Mouse (Mus musculus): ENCODE data around the gene Dennd1b. TPM values are rescaled to one million over a fixed set of nuclear protein-coding genes. Genes with fewer than 3 reads are reported as not detected.

Gene Dennd1b
- polyA plus RNA-seq, 1 experiment from 2014 or later: 5.1 TPM

DNA sequence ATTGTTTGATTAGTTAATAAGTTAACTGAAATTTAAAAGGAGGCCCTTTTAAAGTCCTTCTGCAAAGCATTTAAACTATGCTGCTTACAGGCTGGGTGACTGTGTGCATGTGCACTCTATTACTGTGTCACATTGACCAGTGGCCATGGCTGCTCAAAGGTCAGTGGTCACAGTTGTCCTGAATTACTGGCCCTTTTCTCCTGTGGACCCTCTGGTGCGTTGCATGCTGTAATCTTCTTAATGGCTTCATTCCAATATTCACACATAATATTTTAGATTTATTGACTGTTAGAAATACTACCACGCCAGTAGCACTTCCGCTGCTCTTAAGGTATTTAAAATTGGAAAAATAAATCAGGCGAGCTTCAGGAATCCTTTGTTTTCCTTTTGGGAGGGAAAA, 129.5 kb downstream of the Dennd1b start:
- no peak overlapping the region for H3K4me2 ChIP-seq
- 72% methylated on average over 4 of the region's 4 CpGs for WGBS (ENCODE audit: insufficient replicate concordance)
- H3K36me3 ChIP-seq: no peaks in the 10 kb centered on the region
- H3K4me3 ChIP-seq: no peak overlapping the region
- H3K27ac ChIP-seq: no peak overlapping the region
- no peak overlapping the region for H3K9ac ChIP-seq
- no peak for ATAC-seq
- H3K4me1 ChIP-seq: no peaks in the 10 kb centered on the region
- H3K27me3 ChIP-seq (replicated peaks): no peaks in the 10 kb centered on the region
- no peaks in the 10 kb centered on the region for H3K9me3 ChIP-seq (replicated peaks)

GRCm38 (mm10) chr1:139096369-139096768, 133.1 kb downstream of the Dennd1b start:
- Histone ChIP-seq H3K9me3 (replicated peaks) (no peaks in the 10 kb centered on the region), H3K36me3 (no peaks in the 10 kb centered on the region)

GRCm38 (mm10) chr1:139098088-139098487, 134.9 kb downstream of the Dennd1b start:
- no peak overlapping the region for H3K4me2 ChIP-seq
- H3K36me3 ChIP-seq: peaks cover 13% of the 10 kb centered on the region; the same call in 1 of the 2 replicates
- no peak overlapping the region for H3K9ac ChIP-seq
- H3K4me3 ChIP-seq: no peak overlapping the region
- 65% methylated on average over 4 of the region's 4 CpGs for WGBS (ENCODE audit: insufficient replicate concordance)
- ATAC-seq: no peak
- H3K27ac ChIP-seq: no peak overlapping the region
- no peaks in the 10 kb centered on the region for H3K4me1 ChIP-seq
- H3K9me3 ChIP-seq (replicated peaks): no peaks in the 10 kb centered on the region
- no peaks in the 10 kb centered on the region for H3K27me3 ChIP-seq (replicated peaks)

More at GRCm38 (mm10) chr1:139096369-139096768, 133.1 kb downstream of the Dennd1b start:
- no peaks in the 10 kb centered on the region for H3K27me3 ChIP-seq (replicated peaks)
- no peak overlapping the region for H3K27ac ChIP-seq
- 83% methylated on average over 6 of the region's 6 CpGs for WGBS (ENCODE audit: insufficient replicate concordance)
- no peaks in the 10 kb centered on the region for H3K4me1 ChIP-seq
- no peak overlapping the region for H3K9ac ChIP-seq
- ATAC-seq: no peak
- H3K4me3 ChIP-seq: no peak overlapping the region
- H3K4me2 ChIP-seq: no peak overlapping the region

GRCm38 (mm10) chr1:139101725-139102124, 138.5 kb downstream of the Dennd1b start:
- Histone ChIP-seq H3K27me3 (replicated peaks) (no peaks in the 10 kb centered on the region), H3K36me3 (peaks cover 27% of the 10 kb centered on the region; the same call in 1 of the 2 replicates), H3K4me2 (no peak overlapping the region), H3K4me3 (no peak overlapping the region), H3K4me1 (no peaks in the 10 kb centered on the region), H3K9me3 (replicated peaks) (no peaks in the 10 kb centered on the region), H3K27ac (no peak overlapping the region), H3K9ac (no peak overlapping the region)
- no peak for ATAC-seq
- 76% methylated on average over 9 of the region's 9 CpGs for WGBS (ENCODE audit: insufficient replicate concordance)

GRCm38 (mm10) chr1:139108251-139108650, 145.0 kb downstream of the Dennd1b start:
- no peak for ATAC-seq
- no peaks in the 10 kb centered on the region for H3K4me1 ChIP-seq
- no peaks in the 10 kb centered on the region for H3K9me3 ChIP-seq (replicated peaks)
- H3K4me3 ChIP-seq: no peak overlapping the region
- peaks cover 14% of the 10 kb centered on the region; the same call in 1 of the 2 replicates for H3K36me3 ChIP-seq
- H3K27me3 ChIP-seq (replicated peaks): no peaks in the 10 kb centered on the region
- H3K9ac ChIP-seq: no peak overlapping the region
- H3K27ac ChIP-seq: no peak overlapping the region
- WGBS (ENCODE audit: insufficient replicate concordance): 74% methylated on average over 2 of the region's 2 CpGs
- H3K4me2 ChIP-seq: no peak overlapping the region

DNA sequence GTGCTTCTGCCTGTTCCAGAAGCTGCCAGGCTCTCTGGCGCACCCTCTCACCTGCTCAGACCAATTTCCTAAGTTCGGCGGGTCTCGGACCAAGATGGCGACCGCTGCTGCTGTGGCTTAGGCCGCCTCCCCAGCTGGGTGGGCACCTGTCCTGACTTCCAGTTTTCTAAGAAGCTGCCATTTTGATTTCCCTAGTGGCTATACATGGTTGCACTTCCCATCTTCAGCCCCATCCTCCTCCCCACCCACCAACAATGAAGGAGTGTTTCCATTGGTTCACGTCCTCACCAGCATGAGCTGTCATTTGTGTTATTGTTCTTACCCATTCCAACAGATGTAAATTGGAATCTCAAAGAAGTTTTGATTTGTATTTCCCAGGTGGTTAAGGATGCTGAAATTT, 159.4 kb downstream of the Dennd1b start:
- Histone ChIP-seq H3K4me1 (no peaks in the 10 kb centered on the region), H3K27ac (no peak overlapping the region), H3K9ac (no peak overlapping the region), H3K4me3 (no peak overlapping the region), H3K27me3 (replicated peaks) (no peaks in the 10 kb centered on the region), H3K4me2 (no peak overlapping the region), H3K9me3 (replicated peaks) (no peaks in the 10 kb centered on the region), H3K36me3 (0 out of 2 replicates have a peak, but pooled peaks cover 3% of the 10 kb centered on the region)
- WGBS (ENCODE audit: insufficient replicate concordance): 93% methylated on average over 8 of the region's 8 CpGs
- ATAC-seq: no peak

DNA sequence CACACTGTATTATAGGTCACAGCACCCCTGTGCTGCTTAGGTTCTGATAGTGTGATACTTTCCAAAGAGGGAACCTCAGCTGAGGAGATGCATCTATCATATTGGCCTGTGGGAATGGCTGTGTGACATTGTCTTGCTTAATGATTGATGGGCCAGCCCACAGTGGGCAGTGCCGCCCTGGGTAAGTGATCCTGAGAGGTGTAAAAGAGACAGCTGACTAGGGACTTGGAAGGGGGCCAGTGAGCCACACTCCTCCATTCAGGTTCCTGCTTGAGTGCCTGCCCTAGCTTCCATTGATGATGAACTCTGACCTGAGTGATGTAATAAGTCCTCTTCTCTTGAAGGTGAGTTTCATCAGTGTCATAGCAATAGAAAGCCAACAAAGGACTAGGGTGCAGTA, 176.4 kb downstream of the Dennd1b start:
- Histone ChIP-seq H3K27me3 (replicated peaks) (no peaks in the 10 kb centered on the region), H3K9ac (no peak overlapping the region), H3K4me3 (no peak overlapping the region), H3K4me1 (no peaks in the 10 kb centered on the region), H3K4me2 (no peak overlapping the region), H3K9me3 (replicated peaks) (no peaks in the 10 kb centered on the region), H3K36me3 (peaks cover 9% of the 10 kb centered on the region), H3K27ac (no peak overlapping the region)
- WGBS (ENCODE audit: insufficient replicate concordance): 64% methylated on average over 1 of the region's 1 CpGs
- ATAC-seq: no peak

- 76% methylated on average over 1 of the region's 2 CpGs for WGBS (ENCODE audit: insufficient replicate concordance)
- H3K9ac ChIP-seq: no peak overlapping the region
- no peaks in the 10 kb centered on the region for H3K27me3 ChIP-seq (replicated peaks)
- H3K36me3 ChIP-seq: peaks cover 29% of the 10 kb centered on the region
- no peaks in the 10 kb centered on the region for H3K9me3 ChIP-seq (replicated peaks)
- no peaks in the 10 kb centered on the region for H3K4me1 ChIP-seq
- H3K4me3 ChIP-seq: no peak overlapping the region
- no peak overlapping the region for H3K27ac ChIP-seq
- no peak overlapping the region for H3K4me2 ChIP-seq
- ATAC-seq: no peak
These were observed 182.3 kb downstream of the Dennd1b start for GRCm38 (mm10) chr1:139145516-139145915.

- 62% methylated on average over 3 of the region's 3 CpGs for WGBS (ENCODE audit: insufficient replicate concordance)
These were observed 183.1 kb downstream of the Dennd1b start for GRCm38 (mm10) chr1:139146306-139146705.

GRCm38 (mm10) chr1:139153006-139153405, 189.8 kb downstream of the Dennd1b start:
- no peak overlapping the region for H3K4me3 ChIP-seq
- H3K36me3 ChIP-seq: peaks cover 1% of the 10 kb centered on the region
- WGBS (ENCODE audit: insufficient replicate concordance): 78% methylated on average over 2 of the region's 2 CpGs
- no peak for ATAC-seq
- no peaks in the 10 kb centered on the region for H3K4me1 ChIP-seq
- no peaks in the 10 kb centered on the region for H3K27me3 ChIP-seq (replicated peaks)
- H3K9ac ChIP-seq: no peak overlapping the region
- no peak overlapping the region for H3K27ac ChIP-seq
- no peaks in the 10 kb centered on the region for H3K9me3 ChIP-seq (replicated peaks)
- H3K4me2 ChIP-seq: no peak overlapping the region

More at GRCm38 (mm10) chr1:139146306-139146705, 183.1 kb downstream of the Dennd1b start:
- Histone ChIP-seq H3K4me2 (no peak overlapping the region), H3K27ac (no peak overlapping the region), H3K4me3 (no peak overlapping the region), H3K27me3 (replicated peaks) (no peaks in the 10 kb centered on the region), H3K9ac (no peak overlapping the region), H3K4me1 (no peaks in the 10 kb centered on the region), H3K9me3 (replicated peaks) (no peaks in the 10 kb centered on the region), H3K36me3 (peaks cover 29% of the 10 kb centered on the region)
- no peak for ATAC-seq

DNA sequence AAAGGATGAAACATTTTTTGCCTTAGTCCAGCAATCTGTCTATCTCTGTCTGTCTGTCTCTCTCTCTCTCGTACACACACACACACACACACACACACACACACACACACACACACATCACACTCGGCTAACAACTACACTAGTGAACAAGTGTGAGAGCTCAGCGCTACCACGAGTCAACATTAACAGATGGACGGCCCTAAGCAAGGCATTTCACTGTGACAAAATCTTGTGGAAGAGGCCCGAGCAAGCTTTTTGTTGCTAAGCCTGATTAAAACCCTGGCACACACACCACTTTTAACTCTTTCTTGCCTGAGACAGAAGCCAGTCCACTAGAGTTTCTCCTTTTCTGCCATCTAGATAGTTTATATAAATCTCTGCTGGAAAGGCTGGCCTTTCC, 190.3 kb downstream of the Dennd1b start:
- H3K36me3 ChIP-seq: no peaks in the 10 kb centered on the region
- no peak overlapping the region for H3K4me3 ChIP-seq
- no peaks in the 10 kb centered on the region for H3K9me3 ChIP-seq (replicated peaks)
- 69% methylated on average over 6 of the region's 6 CpGs for WGBS (ENCODE audit: insufficient replicate concordance)
- no peaks in the 10 kb centered on the region for H3K27me3 ChIP-seq (replicated peaks)
- no peak overlapping the region for H3K27ac ChIP-seq
- H3K4me2 ChIP-seq: no peak overlapping the region
- ATAC-seq: no peak
- H3K4me1 ChIP-seq: no peaks in the 10 kb centered on the region
- H3K9ac ChIP-seq: no peak overlapping the region

DNA sequence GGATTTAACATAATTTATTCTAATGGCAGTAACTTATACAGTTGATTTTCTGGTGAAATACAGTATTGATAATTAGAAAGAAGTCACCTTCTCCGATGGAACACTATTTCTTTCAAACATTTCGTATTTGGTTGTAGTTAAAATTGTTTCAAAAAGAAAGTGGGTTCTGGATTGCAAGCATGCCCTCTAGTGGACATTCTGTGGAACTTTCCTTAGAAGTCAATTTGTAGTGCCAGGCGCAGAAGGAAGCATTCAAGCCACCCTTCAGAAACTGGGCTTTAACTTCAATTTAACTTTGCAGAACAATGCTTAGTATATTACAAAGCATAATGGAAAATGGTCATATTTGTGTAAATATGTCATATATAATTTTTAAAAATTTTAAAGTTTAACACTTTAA, 193.2 kb downstream of the Dennd1b start:
- H3K27me3 ChIP-seq (replicated peaks): no peaks in the 10 kb centered on the region
- no peak overlapping the region for H3K27ac ChIP-seq
- no peaks in the 10 kb centered on the region for H3K4me1 ChIP-seq
- no peak overlapping the region for H3K4me2 ChIP-seq
- ATAC-seq: no peak
- no peaks in the 10 kb centered on the region for H3K9me3 ChIP-seq (replicated peaks)
- H3K4me3 ChIP-seq: no peak overlapping the region
- H3K36me3 ChIP-seq: no peaks in the 10 kb centered on the region
- 26% methylated on average over 3 of the region's 3 CpGs for WGBS (ENCODE audit: insufficient replicate concordance)
- no peak overlapping the region for H3K9ac ChIP-seq

DNA sequence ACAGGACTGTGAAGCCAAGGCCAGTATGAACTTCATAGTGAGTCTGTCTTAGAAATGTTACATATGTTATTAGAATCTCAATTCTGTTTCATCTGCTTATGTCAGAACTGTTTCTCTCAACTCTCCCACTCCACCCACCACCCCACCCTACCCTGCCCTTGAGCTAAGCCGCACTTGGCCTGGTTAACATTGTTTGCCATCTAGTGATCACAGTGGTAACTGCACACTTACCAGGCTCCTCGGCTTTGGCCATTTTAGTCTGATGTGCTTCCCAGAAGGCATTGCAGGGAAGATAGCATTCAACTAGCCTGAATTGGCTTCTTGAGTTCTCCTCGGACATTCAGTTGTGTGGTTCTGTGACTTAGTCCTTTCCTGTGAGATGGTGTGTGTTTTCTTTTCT, 198.4 kb downstream of the Dennd1b start:
- no peak for ATAC-seq
- 53% methylated on average over 3 of the region's 3 CpGs for WGBS (ENCODE audit: insufficient replicate concordance)

More for the DNA sequence above, 198.4 kb downstream of the Dennd1b start:
- Histone ChIP-seq H3K4me2 (no peak overlapping the region), H3K9me3 (replicated peaks) (no peaks in the 10 kb centered on the region), H3K9ac (no peak overlapping the region), H3K4me1 (no peaks in the 10 kb centered on the region), H3K27ac (no peak overlapping the region), H3K36me3 (no peaks in the 10 kb centered on the region), H3K27me3 (replicated peaks) (no peaks in the 10 kb centered on the region), H3K4me3 (no peak overlapping the region)

Measured in liver, embryonic 12.5 days (tissue).